Mouse (Mus musculus): ENCODE results near the gene Gstm4.

GRCm38 (mm10) chr3:108076836-108077235 lies 32.1 kb upstream of the Gstm4 start:
- TF ChIP-seq EP300 (IDR thresholded peaks at IDR 0.05; ENCODE audit: low read depth) (no peak), CTCF (IDR thresholded peaks at IDR 0.05; ENCODE audit: low read depth) (no peak)

All from liver, postnatal 0 days (tissue).